Mouse (Mus musculus): ENCODE measurements around the gene Gm4922. TPM values are rescaled to one million over a fixed set of nuclear protein-coding genes. Genes with fewer than 3 reads are reported as not detected.

Gene Gm4922
- polyA plus RNA-seq, 1 experiment from 2014 or later, result not detected

DNA sequence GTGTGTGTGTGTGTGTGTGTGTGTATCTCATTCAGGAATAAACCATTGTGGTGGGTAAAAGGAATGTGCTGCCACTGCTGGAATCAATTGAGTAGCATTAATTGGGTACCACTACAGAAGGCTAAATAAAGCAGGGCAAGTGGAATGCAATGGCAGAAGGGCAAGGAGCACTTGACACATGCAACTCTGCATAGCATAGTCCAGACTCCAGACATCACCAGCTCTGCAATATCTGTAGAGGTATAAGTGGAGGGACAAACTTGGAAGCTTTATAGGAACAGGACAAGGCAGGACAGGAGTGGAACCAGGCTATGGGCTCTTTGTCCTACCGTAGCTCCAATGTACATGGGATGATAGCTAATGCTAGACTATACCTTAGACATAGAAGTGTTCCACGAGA is 25.2 kb upstream of the Gm4922 start:
- Histone ChIP-seq H3K4me3 (ENCODE audit: low read depth, low read length) (no peak overlapping the region), H3K36me3 (ENCODE audit: control insufficient read depth, insufficient read depth, low read length) (no peaks in the 10 kb centered on the region), H3K4me2 (replicated peaks; ENCODE audit: low read depth, low read length) (no peak overlapping the region), H3K27ac (ENCODE audit: low read depth, low read length) (no peak overlapping the region), H3K9ac (ENCODE audit: low read depth, low read length) (no peak overlapping the region), H3K4me1 (replicated peaks; ENCODE audit: control insufficient read depth, insufficient read depth, low read length) (no peaks in the 10 kb centered on the region), H3K27me3 (ENCODE audit: control insufficient read depth, insufficient read depth, low read length) (no peaks in the 10 kb centered on the region), H3K9me3 (ENCODE audit: control insufficient read depth, low read length) (no peaks in the 10 kb centered on the region)
- ATAC-seq (ENCODE audit: low FRiP score) (no peak), DNase-seq (ENCODE audit: low spot score) (no peak)
- WGBS, result 84% methylated on average over 2 of the region's 2 CpGs

DNA sequence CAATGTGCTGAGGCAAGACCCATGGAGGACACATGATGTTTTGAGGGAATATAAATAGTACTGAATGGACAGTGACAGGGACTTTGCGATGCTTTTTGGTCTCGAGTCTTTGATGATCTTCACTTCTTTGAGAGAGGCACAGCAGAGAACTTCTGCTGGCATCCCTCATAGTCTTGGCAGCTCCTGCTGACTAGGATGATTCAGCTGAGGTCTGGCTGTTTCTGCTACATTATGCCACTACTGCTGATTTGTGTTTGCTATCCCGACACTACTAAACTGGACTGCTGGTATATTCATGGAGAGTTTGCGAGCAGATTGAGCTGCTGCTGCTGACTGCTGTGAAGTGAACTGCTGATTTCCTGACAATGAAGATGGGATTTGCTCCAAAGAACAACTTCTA is 3.5 kb upstream of the Gm4922 start:
- H3K27ac ChIP-seq (ENCODE audit: low read depth, low read length), result no peak overlapping the region
- H3K9ac ChIP-seq (ENCODE audit: low read depth, low read length), result no peak overlapping the region
- no peak overlapping the region for H3K4me2 ChIP-seq (replicated peaks; ENCODE audit: low read depth, low read length)
- ATAC-seq (ENCODE audit: low FRiP score) (no peak), DNase-seq (ENCODE audit: low spot score) (no peak)
- no peaks in the 10 kb centered on the region for H3K36me3 ChIP-seq (ENCODE audit: control insufficient read depth, insufficient read depth, low read length)
- no peaks in the 10 kb centered on the region for H3K9me3 ChIP-seq (ENCODE audit: control insufficient read depth, low read length)
- H3K27me3 ChIP-seq (ENCODE audit: control insufficient read depth, insufficient read depth, low read length), result no peaks in the 10 kb centered on the region
- 88% methylated on average over 4 of the region's 4 CpGs for WGBS
- H3K4me1 ChIP-seq (replicated peaks; ENCODE audit: control insufficient read depth, insufficient read depth, low read length), result no peaks in the 10 kb centered on the region
- H3K4me3 ChIP-seq (ENCODE audit: low read depth, low read length), result no peak overlapping the region

DNA sequence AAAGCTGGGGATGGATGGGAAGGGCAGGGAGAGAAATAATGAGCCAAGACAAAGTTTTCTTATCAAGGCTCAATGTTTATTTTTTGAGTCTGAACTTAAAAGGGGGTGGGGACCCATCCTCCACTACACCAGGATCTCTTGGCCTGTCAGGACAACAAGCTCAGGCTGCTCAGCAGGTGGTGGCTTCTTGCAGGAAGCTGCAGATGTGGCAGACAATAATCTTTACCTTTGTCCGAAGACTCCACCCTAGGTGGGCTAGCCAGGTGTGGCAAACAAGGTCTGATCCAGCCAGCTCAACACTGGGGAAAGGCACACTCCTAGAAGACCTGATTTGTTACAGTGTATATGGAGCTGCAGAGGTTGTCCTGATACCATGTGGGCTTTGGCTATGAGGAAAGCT is 2.0 kb upstream of the Gm4922 start:
- H3K9me3 ChIP-seq (ENCODE audit: control insufficient read depth, low read length), result no peaks in the 10 kb centered on the region
- WGBS, result 74% methylated on average over 1 of the region's 1 CpGs
- DNase-seq (ENCODE audit: low spot score), result no peak
- no peaks in the 10 kb centered on the region for H3K27me3 ChIP-seq (ENCODE audit: control insufficient read depth, insufficient read depth, low read length)
- no peaks in the 10 kb centered on the region for H3K36me3 ChIP-seq (ENCODE audit: control insufficient read depth, insufficient read depth, low read length)
- H3K4me3 ChIP-seq (ENCODE audit: low read depth, low read length), result no peak overlapping the region
- no peak overlapping the region for H3K27ac ChIP-seq (ENCODE audit: low read depth, low read length)
- no peaks in the 10 kb centered on the region for H3K4me1 ChIP-seq (replicated peaks; ENCODE audit: control insufficient read depth, insufficient read depth, low read length)
- H3K4me2 ChIP-seq (replicated peaks; ENCODE audit: low read depth, low read length), result no peak overlapping the region
- H3K9ac ChIP-seq (ENCODE audit: low read depth, low read length), result no peak overlapping the region
- ATAC-seq (ENCODE audit: low FRiP score), result no peak

DNA sequence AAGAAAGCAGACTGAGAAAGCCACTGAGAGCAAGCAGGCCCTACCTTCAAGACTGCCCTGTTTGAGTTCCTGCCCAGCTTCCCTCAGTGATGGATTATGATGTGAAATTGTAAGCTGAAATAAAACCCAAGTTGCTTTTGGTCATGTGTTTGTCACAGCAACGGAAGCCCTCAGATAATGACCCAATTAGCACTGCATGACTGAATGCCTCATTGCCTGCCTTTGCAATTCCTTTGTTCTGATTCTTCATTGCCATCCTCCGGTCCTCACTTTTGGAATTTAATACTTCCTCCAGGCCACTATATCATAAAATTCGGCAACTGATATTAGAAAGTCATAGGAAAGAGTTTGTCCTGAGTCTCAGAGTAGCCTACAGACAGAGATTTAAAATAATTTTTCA is 9.0 kb downstream of the Gm4922 start:
- Histone ChIP-seq H3K9ac (ENCODE audit: low read depth, low read length) (no peak overlapping the region), H3K4me1 (replicated peaks; ENCODE audit: control insufficient read depth, insufficient read depth, low read length) (no peaks in the 10 kb centered on the region), H3K4me3 (ENCODE audit: low read depth, low read length) (no peak overlapping the region), H3K4me2 (replicated peaks; ENCODE audit: low read depth, low read length) (no peak overlapping the region), H3K27ac (ENCODE audit: low read depth, low read length) (no peak overlapping the region), H3K9me3 (ENCODE audit: control insufficient read depth, low read length) (no peaks in the 10 kb centered on the region), H3K27me3 (ENCODE audit: control insufficient read depth, insufficient read depth, low read length) (no peaks in the 10 kb centered on the region), H3K36me3 (ENCODE audit: control insufficient read depth, insufficient read depth, low read length) (no peaks in the 10 kb centered on the region)
- 44% methylated on average over 3 of the region's 3 CpGs for WGBS
- DNase-seq (ENCODE audit: low spot score) (peak; percentile 6), ATAC-seq (ENCODE audit: low FRiP score) (no peak)

DNA sequence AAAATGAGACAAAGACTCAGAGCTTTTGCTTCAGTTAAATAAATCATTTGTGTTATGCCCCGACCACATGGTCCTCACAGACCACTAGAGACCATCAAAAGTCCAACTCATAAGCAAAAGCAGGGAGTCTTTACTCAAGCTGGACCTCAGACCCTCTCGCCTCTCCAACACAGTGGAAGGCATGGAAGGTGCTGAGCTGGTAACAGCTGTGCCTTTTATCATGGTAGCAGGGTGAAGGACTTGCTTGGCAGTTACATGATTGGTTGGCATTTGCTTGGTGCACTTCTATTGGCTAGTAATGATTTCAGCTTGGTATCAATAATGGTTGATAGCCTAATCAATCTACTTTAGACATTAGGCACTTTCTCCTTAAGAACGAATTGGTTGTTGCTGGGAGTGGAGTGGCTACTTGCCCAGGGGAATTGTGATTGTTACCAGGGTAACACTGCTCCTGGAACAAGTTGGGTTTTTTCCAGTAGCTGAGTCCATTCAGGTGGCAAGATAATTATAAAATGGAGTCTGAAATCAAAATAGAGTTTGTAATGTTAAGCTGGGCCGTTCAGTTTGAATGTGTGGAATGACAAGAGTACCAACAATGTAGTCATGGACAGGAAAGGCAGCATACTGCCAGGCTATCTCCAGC is 13.9 kb downstream of the Gm4922 start:
- Histone ChIP-seq H3K4me3 (ENCODE audit: low read depth, low read length) (no peak overlapping the region), H3K9me3 (ENCODE audit: control insufficient read depth, low read length) (no peaks in the 10 kb centered on the region), H3K4me2 (replicated peaks; ENCODE audit: low read depth, low read length) (no peak overlapping the region), H3K9ac (ENCODE audit: low read depth, low read length) (no peak overlapping the region), H3K27me3 (ENCODE audit: control insufficient read depth, insufficient read depth, low read length) (no peaks in the 10 kb centered on the region), H3K4me1 (replicated peaks; ENCODE audit: control insufficient read depth, insufficient read depth, low read length) (no peaks in the 10 kb centered on the region), H3K27ac (ENCODE audit: low read depth, low read length) (no peak overlapping the region), H3K36me3 (ENCODE audit: control insufficient read depth, insufficient read depth, low read length) (no peaks in the 10 kb centered on the region)
- 72% methylated on average over 4 of the region's 4 CpGs for WGBS
- ATAC-seq (ENCODE audit: low FRiP score) (no peak), DNase-seq (ENCODE audit: low spot score) (no peak)

DNA sequence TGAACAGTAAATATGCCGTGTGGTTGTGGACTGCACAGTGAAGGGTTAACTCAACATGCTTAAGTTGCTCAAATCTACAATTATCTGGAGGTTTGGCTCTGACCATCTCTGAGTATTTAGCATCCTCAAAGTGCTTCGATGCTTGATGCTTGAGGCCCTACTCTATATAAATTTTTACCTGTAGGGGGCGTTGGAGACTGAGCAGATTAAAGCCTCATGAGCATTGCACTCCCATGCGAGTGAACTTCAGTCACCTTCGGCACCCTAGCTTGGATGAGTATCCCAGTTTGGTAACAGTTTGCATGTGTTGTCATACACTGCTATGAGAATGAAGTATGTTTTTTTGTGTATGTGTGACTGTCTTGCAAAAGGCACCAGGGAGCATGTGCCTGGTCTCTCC is 16.7 kb downstream of the Gm4922 start:
- no peak overlapping the region for H3K9ac ChIP-seq (ENCODE audit: low read depth, low read length)
- H3K27ac ChIP-seq (ENCODE audit: low read depth, low read length), result no peak overlapping the region
- no peak overlapping the region for H3K4me2 ChIP-seq (replicated peaks; ENCODE audit: low read depth, low read length)
- H3K36me3 ChIP-seq (ENCODE audit: control insufficient read depth, insufficient read depth, low read length), result no peaks in the 10 kb centered on the region
- ATAC-seq (ENCODE audit: low FRiP score) (no peak), DNase-seq (ENCODE audit: low spot score) (no peak)
- no peaks in the 10 kb centered on the region for H3K9me3 ChIP-seq (ENCODE audit: control insufficient read depth, low read length)
- no peak overlapping the region for H3K4me3 ChIP-seq (ENCODE audit: low read depth, low read length)
- H3K4me1 ChIP-seq (replicated peaks; ENCODE audit: control insufficient read depth, insufficient read depth, low read length), result no peaks in the 10 kb centered on the region
- WGBS, result 55% methylated on average over 5 of the region's 5 CpGs
- no peaks in the 10 kb centered on the region for H3K27me3 ChIP-seq (ENCODE audit: control insufficient read depth, insufficient read depth, low read length)

DNA sequence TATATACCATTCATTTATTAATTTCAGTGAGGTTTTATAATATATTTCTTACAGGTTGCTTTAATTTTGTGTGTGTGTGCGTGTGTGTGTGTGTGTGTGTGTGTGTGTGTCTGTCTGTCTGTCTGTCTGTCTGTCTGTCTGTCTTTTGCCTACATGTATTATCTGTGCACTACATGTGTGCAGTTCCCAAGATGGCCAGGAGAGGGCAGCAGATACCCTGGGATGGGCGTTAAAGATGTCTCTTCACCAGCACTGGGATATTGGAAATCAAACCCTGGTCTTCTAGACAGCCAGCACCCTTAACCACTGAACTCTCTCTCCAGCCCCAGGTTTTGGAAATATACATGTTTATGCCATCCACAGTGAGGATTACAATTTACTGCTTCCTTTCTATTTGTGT is 26.4 kb downstream of the Gm4922 start:
- no peak for ATAC-seq (ENCODE audit: low FRiP score)
- H3K9ac ChIP-seq (ENCODE audit: low read depth, low read length), result no peak overlapping the region
- peak; percentile 71 for DNase-seq (ENCODE audit: low spot score)
- H3K27ac ChIP-seq (ENCODE audit: low read depth, low read length), result no peak overlapping the region
- H3K4me1 ChIP-seq (replicated peaks; ENCODE audit: control insufficient read depth, insufficient read depth, low read length), result no peaks in the 10 kb centered on the region
- H3K4me3 ChIP-seq (ENCODE audit: low read depth, low read length), result no peak overlapping the region
- H3K27me3 ChIP-seq (ENCODE audit: control insufficient read depth, insufficient read depth, low read length), result no peaks in the 10 kb centered on the region
- WGBS, result 32% methylated on average over 2 of the region's 2 CpGs
- no peaks in the 10 kb centered on the region for H3K36me3 ChIP-seq (ENCODE audit: control insufficient read depth, insufficient read depth, low read length)
- no peaks in the 10 kb centered on the region for H3K9me3 ChIP-seq (ENCODE audit: control insufficient read depth, low read length)
- H3K4me2 ChIP-seq (replicated peaks; ENCODE audit: low read depth, low read length), result no peak overlapping the region

DNA sequence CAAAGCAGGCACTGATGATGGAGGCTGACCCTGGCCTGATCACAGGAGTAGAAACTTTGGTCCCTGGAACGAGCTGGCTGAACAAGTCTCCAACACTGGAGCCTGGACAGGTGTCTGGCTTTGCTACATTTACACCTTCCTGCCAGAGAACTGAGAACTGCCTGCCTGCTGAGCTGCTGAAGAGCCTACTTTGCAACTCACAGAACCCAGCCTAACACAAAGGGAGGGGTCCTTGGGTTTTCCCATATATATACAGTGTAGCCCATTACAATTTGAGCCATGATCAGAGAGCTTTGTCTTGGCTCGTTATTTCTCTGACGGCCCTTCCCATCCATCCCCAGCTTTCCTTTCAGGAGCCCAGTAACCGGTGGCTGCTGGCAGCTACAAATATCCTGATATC is 36.5 kb downstream of the Gm4922 start:
- H3K4me1 ChIP-seq (replicated peaks; ENCODE audit: control insufficient read depth, insufficient read depth, low read length), result no peaks in the 10 kb centered on the region
- no peak overlapping the region for H3K4me2 ChIP-seq (replicated peaks; ENCODE audit: low read depth, low read length)
- H3K9me3 ChIP-seq (ENCODE audit: control insufficient read depth, low read length), result no peaks in the 10 kb centered on the region
- no peak overlapping the region for H3K9ac ChIP-seq (ENCODE audit: low read depth, low read length)
- H3K4me3 ChIP-seq (ENCODE audit: low read depth, low read length), result no peak overlapping the region
- H3K27me3 ChIP-seq (ENCODE audit: control insufficient read depth, insufficient read depth, low read length), result no peaks in the 10 kb centered on the region
- ATAC-seq (ENCODE audit: low FRiP score), result no peak
- H3K27ac ChIP-seq (ENCODE audit: low read depth, low read length), result no peak overlapping the region
- no peaks in the 10 kb centered on the region for H3K36me3 ChIP-seq (ENCODE audit: control insufficient read depth, insufficient read depth, low read length)
- DNase-seq (ENCODE audit: low spot score), result no peak
- WGBS, result 83% methylated on average over 4 of the region's 4 CpGs

DNA sequence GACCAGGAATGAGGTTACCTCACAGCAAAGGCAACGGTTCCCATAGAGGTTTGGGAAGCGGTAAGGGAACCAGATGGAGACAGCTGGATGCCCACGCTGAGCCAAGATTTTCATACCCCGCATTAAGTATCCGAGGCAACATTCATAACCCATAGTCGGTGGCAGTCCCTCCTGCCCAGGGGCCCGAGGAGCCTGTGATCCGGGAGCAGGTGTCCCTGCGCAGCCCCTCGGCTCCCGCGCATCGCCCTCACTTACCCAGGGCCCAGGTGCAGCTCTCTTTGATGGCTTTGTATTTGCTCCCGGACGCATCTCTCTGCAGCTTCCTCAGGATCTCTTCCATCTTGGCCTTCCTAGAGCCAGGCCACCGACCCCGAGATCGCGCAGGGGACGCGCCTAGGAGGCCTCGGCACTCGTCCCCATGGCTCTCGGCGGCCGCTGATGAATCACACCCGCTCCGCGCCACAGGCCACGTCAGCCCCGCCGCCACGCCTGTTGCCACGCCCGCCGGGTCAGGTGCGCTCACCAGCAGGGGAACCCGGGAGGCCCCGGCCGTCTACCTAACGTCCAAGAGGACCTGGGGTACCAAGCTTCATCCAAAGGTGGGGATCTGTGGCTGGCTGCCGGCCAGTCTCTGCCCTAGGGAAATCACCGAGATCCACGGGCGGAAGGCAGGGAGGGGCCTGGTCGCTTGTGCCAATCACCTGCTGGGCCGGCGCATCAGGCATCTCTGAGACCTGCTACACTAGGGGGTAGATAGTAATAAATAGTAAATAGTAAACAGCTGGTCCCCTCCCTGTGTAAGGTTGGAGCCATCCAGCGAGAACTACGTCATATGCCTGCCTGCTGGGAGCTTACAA is 43.1 kb downstream of the Gm4922 start, which contains the start of gene Arfgef3:
Arfgef3 (minus strand) TSS at position 664 of the 857 bp plus-strand sequence.
- no peaks in the 10 kb centered on the region for H3K36me3 ChIP-seq (ENCODE audit: control insufficient read depth, insufficient read depth, low read length)
- 0 out of 2 replicates have a peak within 1 kb of the TSS, but pooled peaks have one; percentile 18 for H3K27ac ChIP-seq (ENCODE audit: low read depth, low read length)
- H3K4me1 ChIP-seq (replicated peaks; ENCODE audit: control insufficient read depth, insufficient read depth, low read length), result no peaks in the 10 kb centered on the region
- H3K9ac ChIP-seq (ENCODE audit: low read depth, low read length), result peak within 1 kb of the TSS; percentile 64
- peak within 1 kb of the TSS; percentile 61 for H3K4me2 ChIP-seq (replicated peaks; ENCODE audit: low read depth, low read length)
- ATAC-seq (ENCODE audit: low FRiP score) (peak; percentile 90), DNase-seq (ENCODE audit: low spot score) (peak; percentile 69)
- WGBS, result under 1% methylated on average over 50 of the region's 50 CpGs
- H3K4me3 ChIP-seq (ENCODE audit: low read depth, low read length), result peak within 1 kb of the TSS; percentile 43
- no peaks in the 10 kb centered on the region for H3K27me3 ChIP-seq (ENCODE audit: control insufficient read depth, insufficient read depth, low read length)
- H3K9me3 ChIP-seq (ENCODE audit: control insufficient read depth, low read length), result no peaks in the 10 kb centered on the region

All from hindbrain, embryonic 11.5 days (tissue).